Mouse (Mus musculus) lung, postnatal 14 days (tissue): ENCODE data around the gene Tmem209.
A peak's percentile ranks its signal among the peaks of the same experiment; 100 is the strongest.

Source experiments
- DNase-seq: peaks from one replicate; pipeline ENCODE4 v3.0.0; 2021

The Tmem209 gene

DNA sequence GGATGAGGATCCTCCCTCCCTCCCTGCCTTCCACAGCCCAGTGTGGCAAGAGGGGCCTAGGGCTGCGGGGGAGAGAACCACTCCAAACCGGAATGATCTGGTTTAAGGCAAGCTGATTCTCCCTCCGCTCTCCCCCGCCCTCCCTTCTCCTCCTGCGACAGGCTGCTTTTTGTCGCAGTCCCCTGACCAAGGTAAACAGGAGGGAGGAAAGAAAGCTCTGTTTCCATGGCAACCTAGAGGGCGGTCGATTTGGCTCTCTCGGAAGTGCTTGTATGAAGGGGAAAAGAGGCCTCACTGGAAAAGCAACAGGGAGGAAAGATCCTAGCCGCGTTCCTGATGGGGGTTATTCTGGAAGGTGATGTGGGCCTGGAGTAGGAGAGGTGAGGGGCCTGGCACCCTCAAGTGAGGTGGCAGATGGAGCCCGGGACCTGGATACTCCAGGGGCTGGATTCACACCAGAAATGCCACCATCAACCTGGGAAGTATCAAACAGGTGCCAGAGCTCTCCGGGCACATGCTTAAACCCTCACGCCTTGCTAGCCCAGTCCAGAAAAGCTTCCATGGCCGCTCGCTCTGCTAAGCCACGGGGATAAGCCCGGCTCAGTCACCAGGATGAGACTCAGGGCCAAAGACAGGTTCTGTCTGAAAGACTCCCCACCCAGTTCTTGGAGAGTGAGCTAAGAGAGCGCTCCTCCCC is 48.7 kb downstream of the Tmem209 start:
- no peak for DNase-seq

DNA sequence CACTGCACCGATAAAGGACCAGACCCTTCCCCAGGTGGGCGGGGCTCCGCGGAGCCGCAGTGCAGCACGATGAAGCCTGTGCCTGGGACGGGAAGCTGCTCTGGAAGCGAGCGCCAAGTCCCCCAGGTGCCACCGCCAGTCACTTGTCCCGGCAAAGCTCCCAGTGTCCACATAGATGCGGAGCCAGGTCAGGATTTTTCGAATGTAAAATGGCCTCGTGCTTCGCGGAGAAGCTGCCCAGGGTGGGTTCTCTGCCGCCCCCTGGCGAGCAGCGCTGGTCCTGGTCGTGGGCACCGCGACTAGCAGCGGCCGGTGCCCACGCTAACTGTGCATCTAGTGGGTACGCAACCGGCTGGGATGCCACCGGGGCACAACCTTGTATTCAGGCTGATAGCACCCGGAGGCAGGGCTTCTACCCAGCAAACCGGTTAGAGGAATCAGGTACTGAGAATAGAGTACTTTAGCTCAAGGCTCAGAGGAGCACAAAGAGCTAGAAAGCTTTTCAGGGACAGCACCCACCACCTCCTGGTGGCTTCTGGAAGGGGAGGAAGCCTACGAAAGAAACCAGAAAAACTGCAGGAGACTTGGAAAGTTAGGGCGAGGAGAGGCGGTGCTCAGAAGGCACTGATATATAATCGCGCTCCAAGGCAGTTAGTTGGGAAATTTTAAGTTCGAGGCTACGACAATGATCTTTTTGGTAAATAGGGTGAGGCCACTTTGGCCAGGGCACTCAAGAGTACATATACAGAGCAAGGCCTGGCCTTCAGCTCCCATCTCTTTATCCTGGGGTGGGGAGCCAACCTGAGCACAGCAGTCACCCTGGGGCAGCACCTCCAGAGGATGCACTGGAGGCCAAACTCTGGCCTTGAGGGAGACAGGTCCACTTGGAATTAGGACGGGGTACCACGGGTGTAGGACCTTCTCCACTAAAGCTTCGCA is 49.5 kb downstream of the Tmem209 start:
- peak; percentile 86 for DNase-seq

DNA sequence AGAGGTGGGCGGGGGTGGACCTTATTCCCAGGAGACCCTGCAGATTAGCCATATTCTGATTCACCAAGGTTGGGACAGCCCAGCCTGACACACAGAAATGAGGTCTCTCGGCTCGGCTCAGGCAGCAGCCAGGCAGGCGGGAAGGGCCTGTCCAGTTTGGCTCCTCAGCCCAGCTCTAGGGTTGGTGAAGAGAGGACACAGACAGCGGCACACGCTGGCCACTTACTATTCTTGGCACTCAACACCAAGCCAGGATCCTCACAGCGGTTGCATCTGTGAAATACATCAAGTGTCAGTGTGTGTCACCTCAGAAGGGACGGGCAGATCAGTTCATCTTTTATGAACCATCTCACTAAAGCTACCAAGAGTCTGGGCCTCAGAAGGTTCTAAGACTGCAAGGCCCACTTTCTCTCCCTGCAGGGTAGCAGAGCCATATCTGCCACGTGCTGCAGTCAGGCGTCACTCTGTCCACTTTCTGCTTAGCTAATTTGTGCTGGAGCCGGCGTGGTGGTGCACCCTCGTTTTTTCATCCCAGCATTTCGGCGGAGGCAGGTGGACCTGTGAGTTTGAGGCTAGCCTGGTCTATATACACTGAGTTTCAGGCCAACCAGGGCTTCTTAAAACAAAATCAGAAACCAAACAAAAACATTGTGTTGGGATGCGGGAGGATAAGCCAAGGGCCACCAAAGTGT is 50.4 kb downstream of the Tmem209 start:
- DNase-seq: no peak

DNA sequence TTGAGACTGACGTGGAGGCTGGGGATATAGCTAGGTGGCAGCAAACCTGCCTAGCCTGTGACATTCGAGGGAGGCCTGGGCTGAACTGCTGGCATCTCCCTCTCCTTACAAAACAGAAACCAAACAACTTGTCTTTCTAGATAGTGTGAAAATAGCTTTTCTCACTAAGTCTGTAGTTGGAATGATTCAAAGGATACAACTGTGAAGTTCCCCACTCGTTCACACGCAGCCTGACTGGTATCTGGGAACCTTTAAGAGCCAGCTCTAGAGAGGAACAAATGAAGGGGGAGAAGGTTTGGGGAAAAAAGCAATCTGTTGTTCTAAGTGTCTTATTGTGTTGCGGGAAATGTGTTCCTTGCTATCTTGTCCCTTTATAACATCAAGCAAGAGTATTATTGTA is 51.0 kb downstream of the Tmem209 start:
- DNase-seq: no peak

DNA sequence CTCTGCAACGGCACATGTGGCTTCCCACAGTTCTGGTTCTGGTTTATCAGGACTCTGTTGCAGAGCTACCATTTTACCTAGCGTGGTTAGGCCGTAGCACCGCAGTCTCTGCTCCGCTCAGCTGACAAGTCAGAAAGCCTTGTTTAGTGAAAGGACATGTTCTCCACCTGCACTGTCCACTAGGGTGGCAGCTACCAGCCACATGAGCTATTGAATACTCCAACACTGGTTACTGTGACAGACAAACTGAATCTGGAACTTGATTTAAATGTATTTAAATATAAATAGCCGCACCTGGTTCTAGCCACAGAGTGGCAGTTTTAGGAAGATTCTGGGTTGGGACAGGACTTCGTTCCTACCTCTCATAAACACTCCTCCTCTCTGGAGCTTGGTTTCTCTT is 52.6 kb downstream of the Tmem209 start:
- no peak for DNase-seq

DNA sequence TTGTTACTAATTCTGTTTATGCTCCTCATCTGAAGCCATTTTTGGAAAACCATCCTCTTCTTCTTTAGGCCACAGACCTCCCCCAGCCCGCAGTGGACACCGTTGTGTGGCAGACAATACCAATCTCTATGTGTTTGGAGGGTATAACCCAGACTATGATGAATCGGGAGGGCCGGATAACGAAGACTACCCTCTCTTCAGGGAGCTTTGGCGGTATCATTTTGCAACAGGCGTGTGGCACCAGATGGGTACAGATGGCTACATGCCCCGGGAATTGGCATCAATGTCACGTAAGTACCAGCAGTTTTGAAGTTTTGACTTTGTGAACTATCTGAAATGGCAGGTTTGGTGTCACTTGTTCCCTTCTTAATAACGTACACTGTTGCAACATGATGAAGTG is 70.0 kb downstream of the Tmem209 start:
- DNase-seq: no peak

DNA sequence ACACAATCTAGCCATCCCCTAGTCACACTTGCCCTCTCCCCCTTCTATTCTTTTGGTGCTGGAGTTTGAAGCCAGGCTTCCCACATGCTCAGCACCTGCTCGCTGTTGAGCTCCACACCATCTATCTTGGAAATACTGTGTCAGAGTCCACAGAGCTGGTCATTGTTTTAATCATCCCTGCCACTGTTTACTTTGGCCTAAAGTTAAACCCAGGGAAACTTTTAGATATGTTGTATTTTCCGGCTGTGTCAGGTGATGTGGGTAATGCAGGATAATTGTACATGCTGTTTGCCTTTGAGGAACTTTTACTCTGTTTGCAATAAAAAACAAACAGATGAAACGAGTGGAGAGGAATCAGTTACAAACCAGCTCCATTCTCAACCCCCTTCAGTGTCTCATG is 72.5 kb downstream of the Tmem209 start:
- DNase-seq: no peak

DNA sequence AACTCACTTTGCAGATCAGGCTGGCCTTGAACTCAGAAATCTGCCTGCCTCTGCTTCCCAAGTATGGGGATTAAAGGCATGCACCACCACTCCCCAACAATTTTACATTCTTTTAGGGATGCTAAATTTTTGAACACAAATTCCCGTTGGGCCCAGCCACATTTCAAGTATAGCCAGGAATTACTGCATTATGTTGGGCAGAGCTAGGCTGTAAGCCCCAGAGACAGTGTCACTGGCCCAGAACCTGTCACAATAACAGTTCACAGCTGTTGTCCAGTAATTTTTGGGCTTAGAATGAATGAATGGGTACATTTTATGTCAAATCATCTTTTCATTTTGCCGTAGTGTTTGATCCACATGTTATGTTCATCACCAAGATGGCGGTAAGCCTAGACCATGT is 73.1 kb downstream of the Tmem209 start:
- no peak for DNase-seq

DNA sequence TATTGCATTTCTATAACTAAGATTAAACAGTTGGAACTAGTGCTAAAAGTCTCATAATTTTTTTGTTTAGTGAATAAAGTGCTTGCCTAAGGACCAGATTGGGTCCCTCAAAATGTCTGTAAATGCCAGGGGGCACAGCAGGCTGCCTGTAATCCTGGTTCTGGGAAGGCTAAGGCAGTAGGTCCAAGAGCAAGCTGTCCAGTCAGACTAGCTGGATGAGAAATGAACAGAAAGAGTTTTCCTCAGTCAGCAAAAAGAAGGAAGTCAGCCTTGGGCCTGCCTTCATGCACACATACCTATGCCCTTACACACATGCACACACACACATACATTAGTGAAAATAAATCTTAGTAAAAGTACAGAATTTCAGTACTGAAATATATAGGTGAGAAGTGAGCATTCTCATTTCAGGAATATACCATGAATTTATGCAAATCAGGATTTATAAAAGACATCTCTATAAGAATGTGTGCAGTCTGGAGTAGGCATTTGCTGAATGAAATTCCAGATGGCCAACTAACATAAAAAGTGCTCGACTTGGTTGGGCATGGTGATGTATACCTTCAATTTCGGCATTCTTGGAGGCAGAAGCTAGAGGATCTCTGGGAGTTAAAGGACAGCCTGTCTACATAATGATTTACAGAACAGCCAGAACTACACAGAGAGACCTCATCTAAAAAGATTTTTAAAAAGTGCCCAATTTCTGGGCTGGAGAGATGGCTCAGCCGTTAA is 77.0 kb downstream of the Tmem209 start:
- DNase-seq: no peak
